Mouse (Mus musculus) liver, postnatal 0 days (tissue): ENCODE results near the gene Sh3bp4.

Experiments used
- CTCF ChIP-seq: sonication (generic); IDR thresholded peaks from 2 replicates; pipeline ENCODE4 v1.5.1; 2016; ENCODE audit warnings: antibody characterized with exemption, low read depth
- EP300 ChIP-seq: IDR thresholded peaks from 2 replicates; pipeline ENCODE4 v1.6.1; 2016; ENCODE audit warnings: antibody characterized with exemption, low read depth, mild to moderate bottlenecking

GRCm38 (mm10) chr1:89072143-89072990, 2.2 kb downstream of the Sh3bp4 start:
- TF ChIP-seq CTCF (no peak), EP300 (no peak)
